In genomic region chr12:72050821-72051220, GRCm38 (mm10) we compare ENCODE assay signal across 18 mouse cellular contexts. TPM values are rescaled to one million over a fixed set of nuclear protein-coding genes. Genes with fewer than 3 reads are reported as not detected.
DNase-seq lines count a peak whose midpoint lies in the region; TF ChIP-seq lines count a peak whose summit lies in the region.
"Had no signal": no experiment of that assay in that cellular context is flagged by ENCODE, and none has a peak within 500 bp of the region (broad histone marks: within the 10 kb centered on the region; RNA-seq: fewer than 3 reads in every experiment).

No protein-coding gene starts in this region.

- in situ Hi-C loops in ES-E14 (cut with MboI; ENCODE audit: low sequenced_read_pairs in 2 of 2, unreplicated experiment in 2 of 2): no loop called here

- H3K27me3 ChIP-seq in ES-Bruce4 (ENCODE audit: control insufficient read depth, insufficient read depth, low read length, poor library complexity, severe bottlenecking): no peaks in the 10 kb centered on the region
- H3K27me3 ChIP-seq: embryonic facial prominence, embryonic 12.5 days; forebrain, embryonic 13.5 days had no signal

- no peaks in the 10 kb centered on the region for H3K36me3 ChIP-seq in ES-Bruce4 (ENCODE audit: control insufficient read depth, insufficient read depth, low read length, poor library complexity, severe bottlenecking)
- no peaks in the 10 kb centered on the region for H3K36me3 ChIP-seq in ES-E14 (ENCODE audit: control insufficient read depth, insufficient read depth, low read length, poor library complexity, severe bottlenecking)
- H3K36me3 ChIP-seq: embryonic facial prominence, embryonic 10.5 days; embryonic facial prominence, embryonic 12.5 days; G1E had no signal

- H3K27ac ChIP-seq in ES-Bruce4 (ENCODE audit: insufficient read depth, low read length) (peak overlapping the region; percentile 19; the same call in 1 of the 2 replicates), ES-E14 (ENCODE audit: insufficient read depth, low read depth, low read length, poor library complexity, severe bottlenecking) (peak overlapping the region; percentile 31; the same call in 1 of the 2 replicates)
- H3K27ac ChIP-seq: embryonic facial prominence, embryonic 10.5 days; embryonic facial prominence, embryonic 12.5 days; forebrain, embryonic 13.5 days had no signal

- no peak for TF ChIP-seq EP300 in ES-Bruce4 (IDR thresholded peaks at IDR 0.05; ENCODE audit: insufficient read depth, low read depth, low read length)

- no peak overlapping the region for H3K4me3 ChIP-seq in ES-Bruce4 (ENCODE audit: low read depth, low read length)
- H3K4me3 ChIP-seq in ES-E14 (ENCODE audit: insufficient read depth in 1 of 2, low read depth in 1 of 2, low read length in 2 of 2, poor library complexity in 1 of 2, severe bottlenecking in 1 of 2): no peak overlapping the region
- H3K4me3 ChIP-seq: embryonic facial prominence, embryonic 10.5 days; embryonic facial prominence, embryonic 12.5 days; forebrain, embryonic 13.5 days had no signal

- peaks cover 17% of the 10 kb centered on the region for H3K9me3 ChIP-seq in ES-Bruce4 (replicated peaks; ENCODE audit: control insufficient read depth, insufficient read depth, low read length, poor library complexity, severe bottlenecking)
- no peaks in the 10 kb centered on the region for H3K9me3 ChIP-seq in ES-E14 (ENCODE audit: control insufficient read depth, insufficient read depth, low read depth, low read length)
- H3K9me3 ChIP-seq: embryonic facial prominence, embryonic 12.5 days had no signal

- DNase-seq in ES-E14 (ENCODE audit: low read depth, low spot score) (no peak), ZHBTc4 (ENCODE audit: low read depth, low spot score) (peak; percentile 54)
- no peak for DNase-seq in layer of hippocampus, postnatal 36 days
- DNase-seq in B cell, adult 2 months: no peak
- DNase-seq: adrenal gland, adult 8-10 months; adrenal gland, postnatal 14 days; adrenal gland, postnatal 36 days; cerebellum, adult 11-12 months; cerebellum, adult 2 months; cerebellum, adult 9-10 months; cerebellum, postnatal 10 days; cerebellum, postnatal 25 days had no signal

- no peak overlapping the region for H3K9ac ChIP-seq in ES-Bruce4 (ENCODE audit: low read depth, poor library complexity, severe bottlenecking)
- no peak overlapping the region for H3K9ac ChIP-seq in ES-E14 (ENCODE audit: insufficient read depth, low read depth, low read length, poor library complexity, severe bottlenecking)
- H3K9ac ChIP-seq: embryonic facial prominence, embryonic 12.5 days; forebrain, embryonic 13.5 days had no signal

- no peaks in the 10 kb centered on the region for H3K4me1 ChIP-seq in ES-Bruce4 (ENCODE audit: control insufficient read depth, insufficient read depth, low read length)
- H3K4me1 ChIP-seq in ES-E14 (ENCODE audit: control insufficient read depth in 2 of 2, insufficient read depth in 2 of 2, low read length in 2 of 2, poor library complexity in 1 of 2): no peaks in the 10 kb centered on the region
- H3K4me1 ChIP-seq: embryonic facial prominence, embryonic 12.5 days; forebrain, embryonic 13.5 days had no signal

- no peak for TF ChIP-seq POLR2A in ES-Bruce4 (IDR thresholded peaks at IDR 0.05; ENCODE audit: insufficient read depth, low read length)

- no peak for TF ChIP-seq CTCF in ES-Bruce4 (IDR thresholded peaks at IDR 0.05; ENCODE audit: low read depth, low read length)

TF ChIP-seq in ES-E14, 5 proteins besides CTCF, POLR2A, EP300 and RAD21:
- no peak for TF ChIP-seq ZC3H11A (IDR thresholded peaks at IDR 0.05; ENCODE audit: borderline replicate concordance, low read depth, low read length)
- no peak for TF ChIP-seq HCFC1 (IDR thresholded peaks at IDR 0.05; ENCODE audit: borderline replicate concordance, insufficient read depth, low read length)
- no peak for TF ChIP-seq MAFK (IDR thresholded peaks at IDR 0.05; ENCODE audit: insufficient read depth, low read depth, low read length)
- TF ChIP-seq CHD2 (IDR thresholded peaks at IDR 0.05; ENCODE audit: low read depth, low read length): no peak
- TF ChIP-seq ZNF384 (IDR thresholded peaks at IDR 0.05; ENCODE audit: low read depth, low read length): no peak
TF ChIP-seq in ES-E14: peak in this region for 0.

RNA-seq across cellular contexts. Expression of gene Gpr135, which starts 20.1 kb away (rescaled TPM):
- 0.97 and 1.8 TPM in 2 replicates for polyA plus RNA-seq in ES-Bruce4 (2011; ENCODE audit: insufficient read depth, insufficient read length, low read depth, missing spikeins)
- total RNA-seq in ES-E14 (2012; rRNA removed): 2.7 and 4.2 TPM in 2 replicates
- total RNA-seq in layer of hippocampus, postnatal 36 days (2021): 10 to 100 TPM; 10.9 to 12.1 TPM
- total RNA-seq: G1E had no signal
- polyA plus RNA-seq: activated CD4-positive, CD25-positive, alpha-beta regulatory T cell, adult 4 months; G1E had no signal

RNA-seq across cellular contexts. Expression of gene L3hypdh, which starts 34.4 kb away (rescaled TPM):
- 5.5 and 8.3 TPM in 2 replicates for polyA plus RNA-seq in ES-Bruce4 (2011; ENCODE audit: insufficient read depth, insufficient read length, low read depth, missing spikeins)
- total RNA-seq in ES-E14 (2012; rRNA removed): 1.8 and 3.0 TPM in 2 replicates
- total RNA-seq in layer of hippocampus, postnatal 36 days (2021): 1 to 10 TPM; 2.8 to 2.9 TPM

RNA-seq across cellular contexts. Expression of gene Jkamp, which starts 34.6 kb away (rescaled TPM):
- polyA plus RNA-seq in ES-Bruce4 (2011; ENCODE audit: insufficient read depth, insufficient read length, low read depth, missing spikeins): 42.1 and 42.6 TPM in 2 replicates
- total RNA-seq in ES-E14 (2012; rRNA removed): 33.2 and 48.3 TPM in 2 replicates
- total RNA-seq in layer of hippocampus, postnatal 36 days (2021): 10 to 100 TPM; 52.5 to 52.9 TPM
